Mouse (Mus musculus) spleen, postnatal 4 days (tissue): ENCODE measurements around the gene Ap5b1.
A peak's percentile ranks its signal among the peaks of the same experiment; 100 is the strongest.

ENCODE experiments used
- DNase-seq, 2 experiments: peaks; one replicate each; pipeline ENCODE4 v3.0.0; 2022; ENCODE audit warnings: low spot score in 2 of 2

The Ap5b1 gene

GRCm38 (mm10) chr19:5609547-5610404 lies 42.0 kb downstream of the Ap5b1 start, which contains the start of gene Kat5:
Gene Kat5, minus strand, starts transcription at chr19:5610237.
- DNase-seq = peak; percentile 84 to 93

GRCm38 (mm10) chr19:5611973-5612372 lies 44.1 kb downstream of the Ap5b1 start:
- DNase-seq = no peak

- no peak for DNase-seq
Observed at GRCm38 (mm10) chr19:5612762-5613411, 45.1 kb downstream of the Ap5b1 start.

- no peak for DNase-seq
Observed at GRCm38 (mm10) chr19:5614953-5615352, 47.1 kb downstream of the Ap5b1 start.

- no peak for DNase-seq
Observed at GRCm38 (mm10) chr19:5620007-5620406, 52.2 kb downstream of the Ap5b1 start.
